Mouse (Mus musculus) gastrocnemius, adult 2 months (tissue): ENCODE results near the gene Camk2d. TPM values are rescaled to one million over a fixed set of nuclear protein-coding genes. Genes with fewer than 3 reads are reported as not detected.

Experiments
- DNase-seq: peaks from one replicate; pipeline ENCODE4 v3.0.0; 2022
- H3K27ac ChIP-seq: fragments of 200-600 bp; 2 replicates; pipeline ENCODE4 v1.8.1; 2022; ENCODE audit warnings: mild to moderate bottlenecking
- H3K4me3 ChIP-seq: fragments of 200-600 bp; 2 replicates; pipeline ENCODE4 v1.8.1; 2022; ENCODE audit warnings: mild to moderate bottlenecking, moderate library complexity
- CTCF ChIP-seq: fragments of 200-600 bp; IDR thresholded peaks from 2 replicates; pipeline ENCODE4 v1.8.1; 2022; ENCODE audit warnings: antibody characterized with exemption, mild to moderate bottlenecking, moderate library complexity
- intact Hi-C: fragments of 180-260 bp; cut with DNase I; formaldehyde crosslinking; loops from one replicate; pipeline ENCODE4 v1.15.1; 2025
- total RNA-seq, 2 experiments: library from RNA; stranded (reverse); gene quantifications; 2 replicates each; pipeline ENCODE4 v1.2.3; 2021

The Camk2d gene
- total RNA-seq, 2 experiments from 2014 or later, result 54.2 to 60.1 TPM

GRCm38 (mm10) chr3:126598329-126598676, 2.2 kb downstream of the Camk2d start:
- peak overlapping the region; percentile 77 for H3K4me3 ChIP-seq
- peak overlapping the region; percentile 97 for H3K27ac ChIP-seq
- DNase-seq, result no peak
- TF ChIP-seq CTCF, result no peak
- intact Hi-C loops, result no loop called here

- Histone ChIP-seq H3K4me3 (peak overlapping the region; percentile 77), H3K27ac (peak overlapping the region; percentile 97; the same call in 1 of the 2 replicates)
- no peak for DNase-seq
- intact Hi-C loops, result no loop called here
- TF ChIP-seq CTCF, result no peak
Measured at GRCm38 (mm10) chr3:126598881-126599280, 2.8 kb downstream of the Camk2d start.

- intact Hi-C loops, result no loop called here
- DNase-seq, result no peak
- no peak overlapping the region for H3K27ac ChIP-seq
- no peak overlapping the region for H3K4me3 ChIP-seq
- TF ChIP-seq CTCF, result no peak
Measured at GRCm38 (mm10) chr3:126599335-126599734, 3.2 kb downstream of the Camk2d start.

GRCm38 (mm10) chr3:126599936-126600335, 3.8 kb downstream of the Camk2d start:
- intact Hi-C loops, result no loop called here
- no peak for TF ChIP-seq CTCF
- H3K4me3 ChIP-seq, result no peak overlapping the region
- no peak overlapping the region for H3K27ac ChIP-seq
- no peak for DNase-seq

GRCm38 (mm10) chr3:126602772-126603171, 6.7 kb downstream of the Camk2d start:
- Histone ChIP-seq H3K4me3 (no peak overlapping the region), H3K27ac (no peak overlapping the region)
- no peak for TF ChIP-seq CTCF
- DNase-seq, result no peak
- intact Hi-C loops, result no loop called here

- no peak overlapping the region for H3K27ac ChIP-seq
- intact Hi-C loops, result no loop called here
- no peak for TF ChIP-seq CTCF
- H3K4me3 ChIP-seq, result no peak overlapping the region
- no peak for DNase-seq
Measured at GRCm38 (mm10) chr3:126604656-126605434, 8.7 kb downstream of the Camk2d start.

GRCm38 (mm10) chr3:126609310-126609709, 13.2 kb downstream of the Camk2d start:
- Histone ChIP-seq H3K27ac (no peak overlapping the region), H3K4me3 (no peak overlapping the region)
- TF ChIP-seq CTCF, result no peak
- no peak for DNase-seq
- intact Hi-C loops, result no loop called here

- TF ChIP-seq CTCF, result no peak
- DNase-seq, result no peak
- intact Hi-C loops, result no loop called here
- Histone ChIP-seq H3K4me3 (no peak overlapping the region), H3K27ac (no peak overlapping the region)
Measured at GRCm38 (mm10) chr3:126609795-126610451, 13.8 kb downstream of the Camk2d start.

- no peak for DNase-seq
- Histone ChIP-seq H3K4me3 (no peak overlapping the region), H3K27ac (peak overlapping the region; percentile 41)
- intact Hi-C loops, result no loop called here
- TF ChIP-seq CTCF, result no peak
Measured at GRCm38 (mm10) chr3:126611624-126612023, 15.5 kb downstream of the Camk2d start.

GRCm38 (mm10) chr3:126612748-126613509, 16.8 kb downstream of the Camk2d start:
- no peak for DNase-seq
- no peak overlapping the region for H3K4me3 ChIP-seq
- no peak for TF ChIP-seq CTCF
- intact Hi-C loops, result no loop called here
- peak overlapping the region; percentile 12; the same call in 1 of the 2 replicates for H3K27ac ChIP-seq

GRCm38 (mm10) chr3:126613510-126614128, 17.5 kb downstream of the Camk2d start:
- intact Hi-C loops, result no loop called here
- Histone ChIP-seq H3K4me3 (no peak overlapping the region), H3K27ac (no peak overlapping the region)
- DNase-seq, result no peak
- TF ChIP-seq CTCF, result no peak

GRCm38 (mm10) chr3:126615306-126615705, 19.2 kb downstream of the Camk2d start:
- TF ChIP-seq CTCF, result no peak
- intact Hi-C loops, result no loop called here

More at GRCm38 (mm10) chr3:126615306-126615705, 19.2 kb downstream of the Camk2d start:
- Histone ChIP-seq H3K4me3 (peak overlapping the region; percentile 42), H3K27ac (no peak overlapping the region)
- DNase-seq, result no peak
